25 mouse cellular contexts compared by ENCODE assay signal in the genomic region with DNA sequence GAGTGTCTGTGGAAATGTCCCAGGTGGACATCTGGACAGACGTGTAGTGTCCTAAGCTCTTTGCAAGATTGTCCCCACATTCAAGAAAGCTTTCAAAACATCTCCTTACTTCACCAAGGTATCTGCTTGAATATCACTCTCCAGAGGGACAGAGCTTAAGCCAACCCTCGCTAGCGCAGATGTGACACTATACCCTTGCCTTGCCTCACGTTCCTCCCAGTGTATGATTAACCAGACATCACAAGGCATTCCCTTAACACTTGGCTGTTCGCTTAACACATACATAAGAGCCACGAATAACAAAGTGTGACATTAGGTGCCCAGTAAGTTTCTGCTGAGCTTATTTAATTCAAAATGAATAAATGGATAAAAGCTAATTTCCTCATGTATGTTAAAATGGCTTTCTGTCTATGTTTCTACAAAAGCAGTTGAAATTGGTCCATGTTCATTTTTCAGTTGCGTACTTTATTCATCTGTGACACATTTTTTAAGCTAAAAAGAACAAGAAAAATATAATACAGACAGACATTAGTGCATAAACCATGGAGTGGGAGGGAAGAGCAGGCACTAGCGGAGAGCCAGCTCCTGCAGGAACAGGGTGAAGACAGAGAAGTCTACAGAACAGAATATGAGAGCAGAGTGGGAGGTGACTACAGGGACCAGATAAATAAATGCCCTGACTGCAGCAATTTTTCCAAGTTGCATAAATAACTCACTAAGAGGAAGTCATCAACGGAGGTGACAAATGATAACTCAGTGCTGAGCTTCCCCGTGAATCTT.
DNase-seq lines count a peak whose midpoint lies in the region; ATAC-seq and TF ChIP-seq lines count a peak whose summit lies in the region.
"Had no signal": no experiment of that assay in that cellular context is flagged by ENCODE, and none has a peak within 500 bp of the region (broad histone marks: within the 10 kb centered on the region; RNA-seq: fewer than 3 reads in every experiment).

No protein-coding gene starts in this region.

- H3K36me3 ChIP-seq in intestine, embryonic 15.5 days: no peaks in the 10 kb centered on the region
- no peaks in the 10 kb centered on the region for H3K36me3 ChIP-seq in intestine, postnatal 0 days (ENCODE audit: control insufficient read depth, insufficient read depth)
- no peaks in the 10 kb centered on the region for H3K36me3 ChIP-seq in kidney, postnatal 0 days (ENCODE audit: insufficient read depth, low read length)
- H3K36me3 ChIP-seq: embryonic facial prominence, embryonic 10.5 days; G1E; hindbrain, embryonic 13.5 days had no signal

- H3K9me3 ChIP-seq in intestine, embryonic 15.5 days: no peaks in the 10 kb centered on the region
- no peaks in the 10 kb centered on the region for H3K9me3 ChIP-seq in intestine, postnatal 0 days (ENCODE audit: control insufficient read depth)
- no peaks in the 10 kb centered on the region for H3K9me3 ChIP-seq in kidney, postnatal 0 days (replicated peaks; ENCODE audit: low read length)
- H3K9me3 ChIP-seq: embryonic facial prominence, embryonic 10.5 days; forebrain, embryonic 13.5 days; hindbrain, embryonic 13.5 days had no signal

- ATAC-seq in frontal cortex, adult (ENCODE audit: low TSS enrichment): peak; percentile 53
- peak; percentile 43; the same call in 1 of the 2 replicates for ATAC-seq in intestine, embryonic 15.5 days
- no peak for ATAC-seq in intestine, postnatal 0 days
- no peak for ATAC-seq in kidney, postnatal 0 days (replicated peaks; ENCODE audit: low FRiP score, low read depth)
- ATAC-seq: CD4-positive, CD25-positive, alpha-beta regulatory T cell, adult 4 months; forebrain, embryonic 13.5 days; forebrain, postnatal 0 days; hindbrain, postnatal 0 days had no signal

- no peak overlapping the region for H3K9ac ChIP-seq in intestine, embryonic 15.5 days
- H3K9ac ChIP-seq in intestine, postnatal 0 days (ENCODE audit: low read depth, low read length): no peak overlapping the region
- no peak overlapping the region for H3K9ac ChIP-seq in kidney, postnatal 0 days (ENCODE audit: low read depth, low read length)
- H3K9ac ChIP-seq: forebrain, embryonic 13.5 days; forebrain, postnatal 0 days; hindbrain, embryonic 13.5 days had no signal

- no peak for DNase-seq in frontal cortex, adult 2 months (ENCODE audit: extremely low spot score in 1 of 2, low spot score in 1 of 2)
- peak; percentile 16 for DNase-seq in kidney, postnatal 0 days (ENCODE audit: low spot score)
- DNase-seq in kidney, postnatal 4 days: no peak
- DNase-seq in brain, adult 2 months (ENCODE audit: low read depth, low spot score): peak; percentile 56
- DNase-seq in cerebellum, postnatal 36 days: no peak
- DNase-seq: adrenal gland, adult 8-10 months; adrenal gland, postnatal 36 days; B cell, adult 2 months; cerebellum, adult 11-12 months; cerebellum, adult 9-10 months; cerebellum, postnatal 25 days; forebrain, postnatal 0 days; gastrocnemius, postnatal 36 days; heart, adult 18-20 months; heart, postnatal 36 days had no signal

- H3K27me3 ChIP-seq in intestine, embryonic 15.5 days (replicated peaks): no peaks in the 10 kb centered on the region
- H3K27me3 ChIP-seq in intestine, postnatal 0 days (replicated peaks; ENCODE audit: control insufficient read depth, insufficient read depth, low read length): no peaks in the 10 kb centered on the region
- no peaks in the 10 kb centered on the region for H3K27me3 ChIP-seq in kidney, postnatal 0 days (ENCODE audit: insufficient read depth, low read length)

- H3K27ac ChIP-seq in intestine, embryonic 15.5 days: no peak overlapping the region
- H3K27ac ChIP-seq in intestine, postnatal 0 days (ENCODE audit: low read depth, low read length): no peak overlapping the region
- H3K27ac ChIP-seq in kidney, postnatal 0 days: no peak overlapping the region
- H3K27ac ChIP-seq: embryonic facial prominence, embryonic 10.5 days; forebrain, embryonic 13.5 days; hindbrain, embryonic 13.5 days; hindbrain, postnatal 0 days had no signal

- H3K4me1 ChIP-seq in intestine, embryonic 15.5 days (replicated peaks): no peaks in the 10 kb centered on the region
- no peaks in the 10 kb centered on the region; the same call in 1 of the 2 replicates for H3K4me1 ChIP-seq in intestine, postnatal 0 days (replicated peaks; ENCODE audit: control insufficient read depth, insufficient read depth, low read length)
- H3K4me1 ChIP-seq in kidney, postnatal 0 days (replicated peaks; ENCODE audit: insufficient read depth, low read length): 0 out of 2 replicates have a peak, but pooled peaks cover 5% of the 10 kb centered on the region

- no peak overlapping the region for H3K4me2 ChIP-seq in intestine, embryonic 15.5 days (replicated peaks)
- no peak overlapping the region for H3K4me2 ChIP-seq in intestine, postnatal 0 days (replicated peaks; ENCODE audit: low read depth)
- H3K4me2 ChIP-seq in kidney, postnatal 0 days (ENCODE audit: low read length): no peak overlapping the region
- H3K4me2 ChIP-seq: forebrain, embryonic 13.5 days; heart, embryonic 11.5 days; hindbrain, embryonic 13.5 days had no signal

- no peak for TF ChIP-seq CTCF in intestine, postnatal 0 days (IDR thresholded peaks at IDR 0.05; ENCODE audit: low read depth)
- TF ChIP-seq CTCF in kidney, postnatal 0 days (IDR thresholded peaks at IDR 0.05; ENCODE audit: low read depth): no peak

- WGBS in intestine, embryonic 15.5 days: 49% methylated on average over 10 of the region's 10 CpGs
- WGBS in intestine, postnatal 0 days: 46% methylated on average over 10 of the region's 10 CpGs
- WGBS in kidney, postnatal 0 days: 46% methylated on average over 10 of the region's 10 CpGs

- no peak overlapping the region for H3K4me3 ChIP-seq in intestine, embryonic 15.5 days (replicated peaks)
- H3K4me3 ChIP-seq in intestine, postnatal 0 days (ENCODE audit: low read depth, low read length): no peak overlapping the region
- H3K4me3 ChIP-seq in kidney, postnatal 0 days (replicated peaks; ENCODE audit: low read depth, low read length): no peak overlapping the region
- H3K4me3 ChIP-seq: embryonic facial prominence, embryonic 10.5 days; forebrain, embryonic 13.5 days; hindbrain, embryonic 13.5 days had no signal

Comparison
In these comparisons a context has a peak if more than half of its experiments do, and no peak if none do; other contexts are left out.
1. ATAC-seq: peak in frontal cortex, adult (single experiment) and intestine, embryonic 15.5 days (single experiment); none in intestine, postnatal 0 days (single experiment) and kidney, postnatal 0 days (single experiment).
2. DNase-seq: peak in kidney, postnatal 0 days (single experiment) and brain, adult 2 months (single experiment); none in frontal cortex, adult 2 months (0 of 2), kidney, postnatal 4 days (0 of 2) and cerebellum, postnatal 36 days (0 of 2).